Mouse (Mus musculus): Measurements from ENCODE around the gene Piezo1.

GRCm38 (mm10) chr8:122544138-122544537, 7.0 kb downstream of the Piezo1 start:
- TF ChIP-seq POLR2A (IDR thresholded peaks at IDR 0.05; ENCODE audit: extremely low read depth, insufficient read depth, low read length) (no peak), CTCF (IDR thresholded peaks at IDR 0.05; ENCODE audit: extremely low read depth, insufficient read depth, low read length) (no peak)
